Mouse (Mus musculus) heart, postnatal 14 days (tissue): Measurements from ENCODE around the gene Gm45623. TPM values are rescaled to one million over a fixed set of nuclear protein-coding genes. Genes with fewer than 3 reads are reported as not detected.
A peak's percentile ranks its signal among the peaks of the same experiment; 100 is the strongest.

Experiments used
- DNase-seq, 2 experiments: peaks; one replicate each; pipeline ENCODE4 v3.0.0; 2021 to 2022
- intact Hi-C: fragments of 180-260 bp; cut with DNase I; formaldehyde crosslinking; loops from one replicate; pipeline ENCODE4 v1.15.1; 2025
- long read RNA-seq, 2 experiments: library from polyadenylated mRNA; stranded (forward); transcript quantifications; one replicate each; pipeline ENCODE4 v2.0.0; 2021
- total RNA-seq, 2 experiments: library from RNA; stranded (reverse); gene quantifications; 2 replicates each; pipeline ENCODE4 v1.2.3; 2021

Gm45623 gene
- 1 to 10 TPM in 1 of 2 experiments, not detected in 1; 1.1 TPM for total RNA-seq
- long read RNA-seq, experiment 1, result 0 reads
- long read RNA-seq, experiment 2, result 0 reads

DNA sequence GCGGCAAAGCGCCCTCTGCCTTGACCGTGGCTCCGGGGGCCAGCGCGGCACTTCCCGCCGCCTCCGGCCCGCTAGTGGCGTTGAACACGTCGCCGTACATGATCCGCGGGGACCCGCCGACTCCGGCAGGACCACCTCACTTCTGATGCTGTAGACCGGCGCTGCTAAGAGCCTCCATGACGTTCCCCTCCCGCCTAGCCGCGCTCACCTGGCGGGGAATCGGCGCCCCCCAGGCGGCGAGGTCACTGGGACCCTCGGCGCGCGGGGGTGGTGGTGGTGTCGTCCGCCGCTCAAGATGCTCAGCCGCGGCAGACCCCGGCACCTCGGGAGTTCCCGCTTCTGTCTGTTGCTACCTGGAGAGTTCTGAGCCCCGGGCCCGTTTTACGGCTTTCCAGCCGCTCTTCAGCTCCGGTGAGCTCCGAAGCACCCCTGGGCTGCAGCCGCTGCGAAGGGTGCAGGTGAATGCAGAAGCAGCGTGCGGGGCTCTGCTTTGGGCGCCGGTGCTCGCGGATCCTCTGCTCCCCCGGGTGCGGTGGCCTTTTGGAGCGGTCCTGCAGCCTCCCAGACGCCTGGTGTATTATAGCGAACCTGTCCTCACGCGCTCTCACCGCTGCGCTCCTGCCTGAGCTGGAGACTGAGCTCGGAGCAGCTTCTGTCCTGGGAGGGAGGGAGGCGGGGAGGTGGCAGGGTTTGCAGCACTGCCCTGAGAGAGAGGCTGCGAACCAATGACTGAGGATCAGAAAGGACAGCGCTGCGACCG, at the start of gene Gm45623:
Gene Gm45623 (minus strand): TSS at position 636 of the 760 bp plus-strand sequence.
- intact Hi-C loops, result no loop called here
- DNase-seq, result peak in 1 of 2 experiments; percentile 23

DNA sequence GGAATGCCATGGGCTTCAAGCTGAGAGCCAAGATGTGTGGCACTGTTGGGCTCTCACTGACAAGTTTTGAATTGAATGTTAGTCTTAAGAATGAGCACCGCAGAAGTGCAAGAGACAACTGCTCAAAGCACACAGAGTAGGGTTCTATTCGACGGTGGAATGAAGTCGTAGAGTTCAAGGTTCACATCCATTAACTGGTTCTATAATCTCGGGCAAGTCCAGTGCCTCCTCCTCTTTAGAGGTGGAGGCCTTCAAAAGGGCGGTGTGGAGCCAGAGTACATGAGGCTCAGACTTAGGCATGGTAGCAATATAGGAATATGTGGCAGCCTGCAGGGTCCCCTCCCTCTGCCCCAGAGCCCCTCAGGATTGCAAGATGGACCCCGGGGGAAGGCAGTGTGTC, 43.8 kb upstream of the Gm45623 start:
- no peak for DNase-seq
- intact Hi-C loops, result no loop called here

DNA sequence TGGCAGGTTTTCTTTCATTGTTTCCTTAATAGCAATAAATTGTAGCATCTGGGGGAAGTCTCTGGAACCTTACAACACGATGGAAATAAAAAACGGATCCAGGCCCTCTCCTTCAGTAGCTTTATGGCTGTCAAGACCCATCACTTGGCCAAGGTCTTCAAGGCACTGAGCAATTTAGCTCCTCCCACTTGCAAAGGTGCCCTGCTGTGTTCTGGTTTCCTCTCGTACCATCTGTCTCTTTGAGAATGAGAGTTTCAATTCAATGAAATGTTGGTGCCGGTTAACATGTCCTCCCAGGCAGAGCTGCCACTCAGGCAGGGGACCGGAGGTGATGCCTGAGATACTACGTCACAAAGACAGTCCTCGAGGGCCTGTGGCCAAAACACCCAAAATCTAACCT, 41.9 kb upstream of the Gm45623 start:
- intact Hi-C loops, result no loop called here
- DNase-seq, result no peak

DNA sequence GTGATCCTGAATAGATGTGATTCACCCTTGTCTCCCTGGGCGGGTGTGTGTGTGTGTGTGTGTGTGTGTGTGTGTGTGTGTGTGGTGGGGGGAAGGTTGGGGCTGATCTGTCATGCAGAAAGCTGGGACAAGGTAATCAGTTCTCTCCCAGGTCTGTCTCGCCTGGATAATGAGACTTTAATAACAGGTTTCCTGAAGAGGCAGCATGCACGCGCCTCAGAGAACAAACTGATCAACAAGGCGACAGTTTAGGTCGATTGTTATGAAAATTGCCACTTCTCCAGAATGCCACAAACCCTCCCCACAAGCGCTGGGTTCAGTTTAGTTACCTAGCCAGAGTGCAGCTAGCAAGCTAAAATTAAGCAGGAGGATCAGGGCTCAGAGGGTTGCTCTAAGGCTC, 40.8 kb upstream of the Gm45623 start:
- DNase-seq, result no peak
- intact Hi-C loops, result no loop called here

DNA sequence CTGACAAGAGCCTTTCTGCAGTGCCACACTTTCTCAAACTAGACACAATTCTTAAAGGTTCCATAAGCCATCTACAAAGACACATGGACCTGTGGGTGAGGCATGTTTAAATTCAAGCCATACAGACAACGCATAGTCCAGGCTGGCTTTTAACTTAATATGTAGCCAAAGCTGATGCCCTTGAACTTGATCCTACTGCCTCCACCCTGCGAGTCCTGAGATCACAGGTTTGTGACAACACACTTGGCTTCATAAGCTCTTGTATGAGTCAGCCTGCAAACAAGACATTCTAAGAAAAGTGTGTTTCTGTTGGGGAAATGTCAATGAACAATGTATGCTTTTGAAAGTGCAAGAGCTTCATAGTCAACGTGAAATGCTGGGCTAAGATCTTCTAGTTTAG, 39.2 kb upstream of the Gm45623 start:
- intact Hi-C loops, result no loop called here

DNA sequence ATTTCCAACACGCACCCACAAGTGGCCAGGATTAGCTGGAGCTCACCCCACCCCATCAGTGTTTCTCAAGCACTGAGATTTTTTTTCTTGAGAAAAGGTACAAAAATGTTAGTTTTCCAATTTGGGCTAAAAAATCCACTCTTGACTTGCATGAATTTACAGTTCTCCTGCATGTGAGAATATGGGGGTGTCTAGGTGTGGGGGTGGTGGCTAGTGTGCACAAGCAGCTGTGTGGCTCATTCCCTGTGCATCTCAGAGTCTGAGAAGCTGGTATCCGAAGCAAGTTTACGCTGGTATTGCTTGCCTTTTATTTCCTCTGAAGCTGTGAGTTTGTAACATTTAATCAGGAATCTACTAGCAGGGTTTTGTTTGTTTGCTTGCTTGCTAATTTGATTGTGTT, 37.1 kb upstream of the Gm45623 start:
- DNase-seq, result no peak
- intact Hi-C loops, result no loop called here

More for the DNA sequence above, 39.2 kb upstream of the Gm45623 start:
- no peak for DNase-seq

DNA sequence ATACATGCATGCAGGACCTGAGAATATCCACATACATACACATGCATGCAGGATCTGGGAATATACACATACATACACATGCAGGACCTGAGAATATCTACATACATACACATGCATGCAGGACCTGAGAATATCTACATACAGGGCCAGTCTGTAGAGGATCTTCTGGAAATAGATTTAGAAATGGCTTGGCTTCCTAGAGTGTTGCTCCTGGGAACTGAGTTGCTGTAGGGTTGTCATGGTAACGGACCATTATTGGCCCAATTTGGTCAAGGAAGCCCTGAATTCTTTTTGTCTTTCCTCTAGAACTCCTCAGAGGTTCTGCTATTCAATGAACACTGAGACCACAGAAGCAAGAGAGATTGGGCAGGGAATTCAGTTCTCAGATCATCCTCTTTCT, 29.0 kb upstream of the Gm45623 start:
- no peak for DNase-seq
- intact Hi-C loops, result no loop called here

DNA sequence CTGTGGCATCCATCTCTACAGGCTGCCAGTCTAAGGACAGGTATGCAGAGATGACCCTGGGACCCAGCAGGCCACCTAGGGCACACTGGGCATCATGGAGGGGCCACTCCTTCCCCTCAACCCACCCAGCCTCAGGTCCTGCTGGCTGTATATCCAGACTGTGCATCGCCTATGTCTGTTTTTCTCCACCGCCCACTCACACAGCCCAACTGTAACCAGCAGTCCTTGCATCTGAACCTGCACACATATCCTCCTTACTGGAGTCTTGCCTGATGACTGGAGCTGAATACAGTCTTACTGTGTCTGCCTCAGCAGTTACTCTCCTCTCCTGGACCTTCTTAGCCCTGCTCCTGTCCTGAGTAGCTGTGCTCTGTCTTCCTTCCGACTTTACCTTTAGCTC, 28.1 kb upstream of the Gm45623 start:
- DNase-seq, result no peak
- intact Hi-C loops, result no loop called here

DNA sequence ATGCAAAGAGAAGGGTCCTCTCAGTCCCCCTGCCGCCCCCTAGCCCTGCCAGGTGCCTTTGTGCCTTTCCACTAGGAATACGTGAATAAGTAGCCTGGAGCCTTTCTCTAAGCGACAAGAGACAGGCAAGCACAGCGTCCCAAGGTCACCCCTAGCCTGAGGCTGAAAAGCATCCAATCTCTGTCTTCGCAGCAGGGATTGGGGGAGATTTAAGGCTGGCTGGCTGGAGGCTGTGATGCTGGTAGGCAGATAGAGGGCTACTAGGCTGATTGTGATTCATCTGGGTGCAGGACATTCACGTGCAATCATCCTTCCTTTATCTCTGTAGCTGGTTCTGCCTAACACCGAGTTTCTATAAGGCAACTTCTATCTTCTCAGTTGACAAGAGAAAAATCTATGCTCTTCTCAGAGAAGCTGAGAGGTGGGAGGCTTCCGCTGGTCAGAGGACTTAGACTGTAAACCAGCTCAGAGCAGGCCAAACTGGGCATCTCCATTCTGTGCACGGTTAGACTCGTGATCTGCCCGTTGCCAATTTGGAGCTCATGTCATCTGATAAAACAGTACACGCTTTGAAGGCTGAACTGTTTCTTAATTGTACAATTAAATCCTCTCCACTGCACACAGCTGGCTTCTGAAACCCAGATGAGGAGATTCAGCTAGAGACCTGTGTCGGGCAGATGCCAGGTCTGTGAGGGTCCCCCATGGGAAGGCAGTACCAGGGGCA, 27.3 kb upstream of the Gm45623 start:
- DNase-seq, result no peak

DNA sequence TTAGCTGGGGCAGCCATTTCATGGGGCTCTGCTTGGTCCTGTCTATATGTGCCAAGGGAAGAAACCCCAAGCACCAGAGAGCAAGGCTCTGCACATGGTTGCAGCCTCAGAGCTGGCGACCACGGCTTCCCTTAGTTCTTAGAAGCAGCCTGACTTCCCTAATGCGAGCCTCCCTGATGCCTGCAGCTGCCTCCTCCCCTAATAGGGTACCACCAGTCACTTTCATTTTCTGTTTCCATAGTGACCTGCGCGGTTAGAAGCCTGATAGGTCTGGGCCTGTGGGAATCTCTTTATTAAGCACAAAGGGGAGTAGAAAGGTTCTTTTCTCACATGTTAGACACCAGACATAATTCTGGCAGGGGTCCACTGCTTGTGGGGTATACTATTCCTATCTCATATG, 20.7 kb upstream of the Gm45623 start:
- intact Hi-C loops, result no loop called here
- no peak for DNase-seq

More for the DNA sequence above, 27.3 kb upstream of the Gm45623 start:
- intact Hi-C loops, result no loop called here

DNA sequence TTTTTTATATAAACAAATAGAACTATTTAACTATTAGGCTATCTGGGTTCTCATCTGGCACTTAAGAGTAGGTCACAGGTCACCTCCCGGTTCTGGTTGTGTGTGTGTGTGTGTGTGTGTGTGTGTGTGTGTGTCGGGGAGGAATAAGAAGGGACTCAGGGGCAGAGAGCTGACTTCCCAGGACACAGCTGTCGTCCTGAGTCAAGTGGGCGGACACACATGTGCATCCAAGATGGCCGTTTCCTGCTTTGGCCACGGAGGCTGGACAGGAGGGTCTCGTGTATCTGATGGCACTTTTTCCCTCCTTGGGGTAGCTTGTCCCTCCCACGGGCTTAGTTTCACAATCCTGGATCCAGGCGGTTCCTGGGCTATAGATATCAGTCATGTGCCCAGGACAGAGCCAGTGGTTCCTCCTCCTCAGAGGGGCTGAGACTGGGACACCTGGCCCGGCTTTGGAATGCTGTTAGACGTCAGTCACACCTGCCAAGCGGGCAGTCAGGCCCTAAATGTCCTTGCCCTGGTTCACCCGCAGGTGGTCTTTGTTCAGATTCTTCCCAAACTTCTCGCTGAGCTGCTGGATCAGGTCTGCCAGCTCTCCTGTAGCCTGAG, 19.7 kb upstream of the Gm45623 start:
- intact Hi-C loops, result no loop called here
- DNase-seq, result no peak

DNA sequence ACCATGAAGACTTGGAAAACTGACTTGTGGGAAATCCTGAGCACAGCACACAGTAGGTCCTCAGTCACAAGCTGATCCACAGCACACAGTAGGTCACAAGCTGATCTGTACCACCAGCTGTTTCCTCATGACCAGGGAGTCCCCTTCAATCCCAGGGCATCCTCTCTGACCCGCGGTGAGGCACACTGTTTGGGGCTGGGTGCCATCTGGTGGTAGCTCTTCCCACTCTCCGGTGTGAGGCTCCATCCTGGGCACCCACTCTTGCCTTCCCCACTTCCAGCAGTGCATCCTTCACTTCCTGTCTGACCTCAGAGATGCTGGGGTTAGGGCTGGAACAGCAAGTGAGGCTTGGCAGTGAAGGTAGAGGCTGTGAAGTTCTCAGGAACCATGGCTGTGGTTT, 19.0 kb upstream of the Gm45623 start:
- DNase-seq, result no peak
- intact Hi-C loops, result no loop called here

DNA sequence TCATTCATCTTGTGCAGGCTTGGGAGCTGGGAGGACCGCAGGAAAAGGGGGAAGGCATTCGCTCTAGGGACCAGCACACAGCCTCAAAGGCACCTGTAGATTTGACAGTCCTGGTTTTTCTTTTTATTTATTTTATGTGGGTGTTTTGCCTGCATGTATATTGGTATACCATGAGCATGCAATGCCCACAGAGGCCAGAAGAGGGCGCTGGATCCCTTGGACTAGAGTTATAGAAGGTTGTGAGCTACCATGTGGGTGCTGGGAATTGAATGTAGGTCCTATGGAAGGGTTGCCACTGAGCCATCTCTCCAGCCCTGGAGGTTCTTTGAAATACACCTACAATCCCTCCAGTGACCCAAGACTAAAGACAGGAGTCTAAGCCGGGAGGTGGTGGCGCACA, 17.2 kb upstream of the Gm45623 start:
- no peak for DNase-seq
- intact Hi-C loops, result no loop called here

DNA sequence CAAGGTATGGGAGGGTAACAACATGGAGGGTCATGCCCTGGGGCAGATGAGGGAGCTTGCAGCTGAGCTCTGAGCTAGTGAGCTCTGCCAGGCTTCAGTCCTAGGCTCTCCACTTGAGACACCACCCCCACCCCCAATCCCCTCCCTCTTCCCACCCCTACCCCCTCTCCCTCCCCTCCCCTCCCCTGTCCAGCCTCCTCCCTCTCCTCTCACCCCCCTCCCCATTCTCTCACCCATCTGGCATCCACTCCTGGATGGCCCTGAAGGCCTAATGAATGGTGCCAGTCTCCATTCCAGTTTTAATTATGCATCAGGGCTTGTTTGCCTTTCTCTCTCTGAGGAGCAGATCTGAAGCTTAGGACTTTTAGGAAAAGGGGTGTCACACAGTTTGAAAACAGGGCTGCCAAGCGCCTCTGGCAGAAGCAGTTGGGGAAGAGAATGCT, 16.5 kb upstream of the Gm45623 start:
- DNase-seq, result no peak
- intact Hi-C loops, result no loop called here

DNA sequence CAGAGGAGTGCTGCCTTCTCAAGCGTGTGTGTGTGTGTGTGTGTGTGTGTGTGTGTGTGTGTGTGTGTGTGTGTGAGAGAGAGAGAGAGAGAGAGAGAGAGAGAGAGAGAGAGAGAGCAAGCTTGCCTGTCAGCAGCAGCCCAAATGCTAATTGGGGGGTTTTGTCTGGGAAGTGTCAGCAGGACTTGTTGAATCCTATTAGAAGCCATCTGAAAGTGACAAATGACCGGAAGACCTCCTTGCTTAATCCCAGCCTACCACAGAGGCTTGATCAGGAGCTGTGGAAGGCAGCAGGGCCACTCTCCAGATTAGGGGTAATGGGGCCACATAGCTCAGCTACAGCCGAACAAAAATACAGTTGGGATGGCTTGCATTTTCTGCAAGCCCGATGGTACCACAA, 15.8 kb upstream of the Gm45623 start:
- no peak for DNase-seq
- intact Hi-C loops, result no loop called here

DNA sequence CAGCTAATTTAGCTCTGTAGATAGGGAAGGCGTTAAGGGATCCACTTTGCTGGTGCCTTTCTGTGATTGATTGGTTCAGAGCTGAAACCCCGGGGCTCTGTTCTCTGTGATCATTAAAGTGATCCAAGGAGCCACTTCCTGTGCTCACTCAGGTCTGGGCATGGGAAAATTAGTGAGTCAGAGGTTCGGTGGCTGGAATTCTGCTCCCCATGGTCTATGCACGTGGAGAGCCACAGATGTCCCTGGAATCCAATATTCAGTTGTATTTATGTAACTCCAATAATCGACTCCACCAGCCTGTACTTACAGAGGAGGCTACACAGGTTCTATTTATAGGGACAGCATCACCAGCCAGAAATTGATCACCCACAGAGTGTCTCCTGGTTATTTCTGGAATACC, 12.6 kb upstream of the Gm45623 start:
- DNase-seq, result no peak
- intact Hi-C loops, result no loop called here

DNA sequence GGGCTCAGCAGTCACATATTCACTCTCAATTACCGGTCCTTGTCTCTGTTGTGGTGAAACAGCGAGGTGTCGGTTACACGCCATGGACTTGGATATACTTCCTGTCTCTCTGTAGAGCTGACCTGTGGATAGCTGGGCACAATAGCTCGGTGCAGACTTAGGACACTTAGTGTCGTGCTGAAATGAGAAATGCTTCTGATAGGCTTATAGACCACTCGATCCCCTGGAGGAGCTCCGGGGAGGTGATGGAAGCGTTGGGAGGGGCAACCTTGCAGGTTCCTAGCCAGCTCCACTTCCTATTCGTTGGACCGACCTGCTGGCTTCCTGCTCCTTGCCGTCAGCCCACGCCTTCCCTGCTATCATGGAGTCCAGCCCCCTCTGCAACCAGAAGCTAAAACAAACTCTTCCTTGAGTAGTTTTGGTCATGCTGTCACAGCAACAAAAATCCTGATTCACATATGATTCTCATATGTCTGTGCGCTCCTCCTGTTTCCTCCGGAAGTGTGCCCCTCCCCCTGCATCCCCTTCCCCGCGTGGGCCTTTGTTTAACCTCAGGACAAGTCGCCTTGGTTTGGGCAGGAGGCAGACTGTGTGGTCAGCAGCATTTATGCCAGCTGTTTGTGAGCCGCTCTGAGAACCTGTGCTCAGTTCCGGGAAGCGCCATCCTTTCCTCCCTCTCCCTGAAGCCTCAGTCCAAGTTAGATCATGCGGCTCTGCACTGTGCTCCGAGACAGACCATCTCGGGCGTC, 11.8 kb upstream of the Gm45623 start:
- no peak for DNase-seq
- intact Hi-C loops, result no loop called here

DNA sequence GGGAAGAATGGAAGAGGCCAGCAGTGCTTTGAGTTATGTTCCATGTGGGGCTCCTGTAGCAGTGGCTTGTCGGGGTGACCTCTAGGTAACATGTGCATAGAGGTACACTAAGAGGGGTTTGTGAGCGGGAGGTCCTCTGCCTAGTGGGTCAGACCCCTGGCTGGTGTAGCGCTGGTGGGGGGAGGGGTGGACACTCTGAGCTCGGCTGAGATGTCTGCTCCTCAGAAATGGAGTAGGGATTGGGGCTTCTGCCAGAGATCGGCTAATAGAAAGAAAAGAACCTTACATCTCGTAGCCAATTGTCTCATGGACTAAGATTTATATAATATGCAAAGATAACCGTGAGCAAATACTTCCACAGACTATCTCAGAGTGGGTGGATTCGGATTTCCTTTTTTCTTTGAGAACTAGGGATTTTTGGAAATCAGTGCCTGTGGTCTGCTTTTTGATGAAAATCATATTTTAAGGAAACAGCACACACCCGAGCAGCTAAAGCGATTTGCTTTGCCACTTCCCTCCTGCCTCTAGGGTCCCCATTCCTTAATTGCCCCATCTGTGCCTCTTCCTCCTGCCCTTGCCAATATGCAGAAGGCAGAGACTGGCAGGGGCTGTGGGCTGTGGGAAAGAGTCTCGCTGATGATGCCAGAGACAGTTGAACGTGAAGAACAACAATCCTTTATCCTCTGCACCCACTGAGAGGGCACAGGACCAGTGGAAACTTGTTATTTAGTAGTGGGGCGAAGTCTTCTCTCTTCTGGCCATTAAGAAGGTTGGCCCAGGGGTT, 9.0 kb upstream of the Gm45623 start:
- intact Hi-C loops, result no loop called here
- DNase-seq, result no peak

DNA sequence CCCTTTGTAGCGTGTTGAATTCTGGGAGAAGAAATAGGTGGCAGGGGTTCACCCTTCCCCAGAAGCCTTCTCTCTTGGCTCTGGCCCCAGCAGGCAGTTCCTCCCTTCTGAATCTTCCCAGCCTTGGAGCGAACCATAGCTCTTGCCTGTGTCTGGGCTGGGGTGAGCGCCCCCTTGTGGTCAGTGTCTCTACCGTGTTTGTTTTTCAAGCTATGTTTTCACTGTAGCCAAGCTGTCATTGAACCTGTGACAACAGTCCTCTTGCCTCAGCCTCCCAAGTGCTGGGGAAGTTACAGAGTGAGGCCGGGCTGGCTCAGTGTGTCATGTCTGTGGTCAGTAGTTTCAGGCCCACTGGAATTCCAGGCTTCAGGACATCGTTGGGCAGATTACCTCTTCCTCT, 4.9 kb upstream of the Gm45623 start:
- peak; percentile 81 to 84 for DNase-seq
- intact Hi-C loops, result loop anchor here (2.0 to 5.0 kb wide), 3 partner anchors 101 to 284 kb away; no protein-coding TSS in a partner anchor

DNA sequence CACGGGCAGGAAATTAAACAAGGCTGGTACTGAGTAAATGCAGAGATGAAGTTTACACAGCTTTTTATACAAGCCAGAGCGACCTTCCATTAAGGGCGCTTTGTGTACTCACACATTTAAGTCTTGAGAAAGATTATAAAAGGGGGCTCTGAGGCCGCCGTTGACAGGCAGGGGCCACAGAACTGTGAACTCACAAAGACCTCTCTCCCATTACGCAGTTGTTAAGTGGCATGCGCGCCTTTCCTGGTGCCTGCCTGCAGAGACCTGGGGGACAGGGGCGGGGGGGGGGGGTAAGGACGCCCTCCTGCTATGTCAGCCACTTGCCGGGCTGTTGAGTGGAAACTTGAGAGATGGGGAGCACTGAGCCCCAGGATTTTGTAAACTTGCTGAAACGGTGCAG, 3.6 kb upstream of the Gm45623 start:
- no peak for DNase-seq
- intact Hi-C loops, result loop anchor here (2.0 to 5.0 kb wide), 2 partner anchors 100 to 196 kb away; no protein-coding TSS in a partner anchor
